Mouse (Mus musculus): ENCODE measurements around the gene Slc39a3. TPM values are rescaled to one million over a fixed set of nuclear protein-coding genes. Genes with fewer than 3 reads are reported as not detected.

The Slc39a3 gene
- 36.6 and 41.3 TPM in 2 replicates for polyA plus RNA-seq (2015; fragmentation: Nextera tagmentation; extraction: Ambion mirVana)

DNA sequence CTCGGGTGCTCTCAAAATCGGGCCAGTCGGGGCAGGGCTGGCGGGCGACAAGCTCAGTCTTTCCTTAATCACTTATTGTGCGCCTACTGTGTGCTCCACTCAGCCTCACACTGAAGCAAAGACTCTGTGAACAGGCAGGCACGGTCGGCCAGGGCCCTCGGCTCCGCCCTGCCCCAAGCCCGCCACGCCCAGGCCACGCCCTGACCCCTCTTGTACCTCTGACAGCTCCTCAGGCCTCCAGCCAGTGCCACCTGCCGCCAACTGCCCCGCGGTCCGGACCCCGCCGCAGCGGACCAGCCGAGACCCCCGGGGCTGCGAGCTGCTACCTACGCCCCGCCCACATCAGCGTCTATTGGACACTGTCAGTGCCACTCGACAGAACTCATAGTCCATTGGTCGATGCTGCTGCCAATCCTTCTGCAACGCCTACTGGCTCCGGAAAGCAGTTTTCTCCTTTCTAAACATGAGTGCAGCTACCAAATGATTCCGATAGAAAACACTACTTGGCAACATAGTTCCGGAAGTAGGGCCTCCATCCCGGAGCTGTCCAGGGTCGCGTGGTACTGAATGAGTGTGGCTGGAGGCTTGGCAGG, at the start of gene Slc39a3:
TSS of gene Slc39a3 (minus strand) at position 439 of the 593 bp plus-strand sequence.

DNA sequence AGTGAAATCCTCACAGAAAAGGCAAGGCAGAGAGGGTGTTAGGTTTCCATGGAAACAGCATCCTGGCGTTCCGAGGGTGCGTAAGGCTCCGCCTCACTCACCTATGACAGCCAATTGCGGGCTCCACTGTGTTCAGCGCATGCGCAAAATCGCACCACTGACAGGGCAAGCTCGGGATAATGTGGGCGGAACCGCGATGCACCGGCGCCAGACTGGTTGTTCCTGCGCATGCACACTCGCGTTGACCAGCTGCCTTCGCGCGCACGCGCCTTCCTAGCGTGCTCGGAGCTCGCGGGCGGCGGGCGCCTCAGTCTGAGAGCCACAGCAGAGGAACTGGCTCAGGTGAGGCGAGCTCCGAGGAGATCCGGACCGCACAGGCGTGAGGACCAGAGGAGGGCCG, 32.6 kb upstream of the Slc39a3 start, which contains the start of gene Thop1:
TSS of gene Thop1 (plus strand) at position 200 of the 400 bp plus-strand sequence.

DNA sequence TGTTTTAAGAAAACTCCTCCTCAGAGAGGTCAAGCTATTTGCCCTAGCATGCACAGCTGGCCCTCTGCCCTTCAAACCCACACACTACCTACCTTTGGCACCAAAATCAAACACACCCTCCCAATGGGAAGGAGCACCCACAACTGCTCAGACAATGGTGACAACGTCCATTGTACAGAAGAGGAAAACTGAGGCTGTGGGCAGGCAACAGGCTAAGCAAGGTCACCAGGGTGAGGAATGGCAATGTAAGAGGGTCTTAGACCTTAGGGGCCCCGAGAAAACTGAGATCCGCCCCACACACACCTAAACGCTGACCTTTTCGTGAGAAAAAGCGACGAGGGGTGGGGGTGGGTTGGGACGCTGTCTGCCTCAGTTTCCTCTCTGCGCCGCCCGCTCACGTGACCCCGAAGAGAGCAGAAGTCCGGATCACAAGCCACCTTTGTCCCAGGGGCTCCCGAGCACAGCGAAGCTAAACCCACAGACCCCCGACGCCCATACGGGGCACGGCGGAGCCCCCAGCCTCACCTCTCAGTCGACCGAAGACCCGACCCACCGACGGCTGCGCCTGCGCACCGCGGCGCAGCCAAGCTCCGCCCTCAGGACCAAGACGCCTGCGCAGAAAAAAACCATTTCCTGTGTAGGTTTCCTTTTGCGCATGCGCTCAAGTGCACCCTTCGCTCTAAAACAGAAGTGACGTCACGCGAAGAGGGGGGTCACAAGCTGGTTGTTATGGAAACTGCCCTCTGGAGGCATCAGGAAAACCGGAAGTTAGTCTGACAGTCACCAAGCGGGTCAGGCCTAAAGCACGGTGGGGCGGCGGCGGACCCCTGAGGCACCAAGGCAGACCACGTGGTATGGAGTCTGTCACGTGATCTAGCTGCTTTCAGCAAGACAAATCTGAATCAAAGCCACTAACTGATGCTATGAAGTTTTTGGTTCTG, 22.6 kb upstream of the Slc39a3 start, which contains the start of gene Sgta:
TSS of gene Sgta (minus strand) at position 579 of the 941 bp plus-strand sequence.

DNA sequence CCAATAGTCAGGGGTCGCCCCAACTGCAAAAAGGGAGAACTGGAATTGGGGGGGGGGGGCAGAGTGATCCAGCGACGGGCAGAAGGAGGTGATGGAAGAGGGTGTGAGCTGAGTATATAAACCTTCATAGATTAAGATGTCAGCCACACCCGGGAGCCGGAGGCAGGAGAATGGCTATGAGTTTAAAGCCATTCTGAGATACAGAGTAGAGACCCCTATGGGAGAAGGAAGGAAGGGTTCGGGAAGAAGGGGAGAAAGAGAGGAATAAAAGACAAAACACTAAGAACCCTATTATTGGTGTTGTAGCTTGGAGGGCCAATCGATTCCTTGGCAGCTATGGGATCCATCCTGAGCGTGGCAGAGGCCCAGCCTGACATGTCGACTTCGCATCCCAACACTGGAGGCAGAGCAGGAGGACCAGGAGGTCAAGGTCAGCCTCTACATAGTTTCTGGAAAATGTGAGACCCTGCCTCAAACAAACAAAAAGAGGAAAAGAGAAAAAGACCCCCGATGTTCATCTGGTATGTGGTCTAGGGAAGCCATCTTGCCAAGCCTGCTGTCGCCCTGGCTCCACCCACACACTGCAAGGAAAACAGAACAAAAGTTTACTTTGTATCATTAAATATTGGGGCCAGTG, 11.5 kb downstream of the Slc39a3 start, which contains the start of gene Diras1:
TSS of gene Diras1 (minus strand) at position 24 of the 637 bp plus-strand sequence.

DNA sequence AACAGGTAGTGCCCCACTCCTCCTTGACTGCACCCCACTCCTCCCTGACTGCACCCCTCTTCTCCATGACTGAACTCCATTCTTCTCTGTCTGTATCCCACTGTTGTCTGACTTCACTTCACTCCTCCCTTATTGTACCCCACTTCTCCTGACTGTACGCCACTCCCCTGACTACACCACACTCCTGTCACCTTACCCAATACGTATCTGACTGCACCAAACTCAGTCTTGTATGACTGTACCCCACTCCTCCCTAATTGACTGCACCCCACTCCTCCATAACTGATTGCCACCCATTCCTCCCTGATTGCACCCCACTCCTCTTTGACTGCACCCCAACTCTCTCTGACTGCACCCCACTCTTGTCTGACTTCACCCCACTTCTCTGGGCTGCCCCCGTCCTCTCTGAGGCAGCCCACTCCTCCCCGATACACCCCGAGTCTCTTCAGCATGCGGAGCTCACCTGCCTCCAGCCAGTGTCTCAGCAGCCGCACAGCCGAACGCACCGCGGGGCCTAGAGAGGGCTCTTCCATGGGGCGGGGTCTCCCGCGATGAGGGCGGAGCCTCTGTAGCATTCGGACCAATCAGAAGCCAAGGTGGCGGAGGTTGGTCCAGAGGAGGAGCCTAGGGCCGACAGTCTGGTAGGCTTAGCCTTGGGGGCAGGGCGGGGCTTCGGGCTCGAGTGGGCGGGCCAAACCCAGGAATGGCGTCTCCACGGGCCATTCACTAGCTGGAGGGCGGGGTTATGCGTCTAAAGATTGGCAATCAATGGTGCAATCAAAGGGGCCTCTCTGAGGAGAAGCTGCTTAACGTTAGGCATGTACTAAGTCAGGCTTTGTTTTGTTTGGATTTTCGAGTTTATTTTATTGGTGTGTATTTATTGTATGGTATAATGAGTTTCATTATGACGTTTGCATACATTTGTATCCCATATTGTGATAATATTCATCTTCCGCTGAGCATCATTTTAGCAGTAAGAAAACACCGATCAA, 22.5 kb downstream of the Slc39a3 start, which contains the start of gene Gng7:
TSS of gene Gng7 (minus strand) at position 553 of the 992 bp plus-strand sequence.

Other genes starting within 250 kb of the Slc39a3 start
- 44.2 and 49.1 TPM in 2 replicates for gene Sf3a2, start 239.2 kb downstream of the Slc39a3 start, polyA plus RNA-seq (2015; fragmentation: Nextera tagmentation; extraction: Ambion mirVana)
- gene Plekhj1, start 238.8 kb downstream of the Slc39a3 start, polyA plus RNA-seq (2015; fragmentation: Nextera tagmentation; extraction: Ambion mirVana): 108 and 123 TPM in 2 replicates
- 0.21 and 0.27 TPM in 2 replicates for gene Amh, start 232.2 kb downstream of the Slc39a3 start, polyA plus RNA-seq (2015; fragmentation: Nextera tagmentation; extraction: Ambion mirVana)
- 2.4 and 2.7 TPM in 2 replicates for gene Jsrp1, start 223.9 kb downstream of the Slc39a3 start, polyA plus RNA-seq (2015; fragmentation: Nextera tagmentation; extraction: Ambion mirVana)
- gene Oaz1, start 210.8 kb downstream of the Slc39a3 start, polyA plus RNA-seq (2015; fragmentation: Nextera tagmentation; extraction: Ambion mirVana): 1,152 and 1,281 TPM in 2 replicates
- 28.9 and 30.1 TPM in 2 replicates for gene Lingo3, start 193.4 kb downstream of the Slc39a3 start, polyA plus RNA-seq (2015; fragmentation: Nextera tagmentation; extraction: Ambion mirVana)
- gene Lsm7, start 182.2 kb downstream of the Slc39a3 start, polyA plus RNA-seq (2015; fragmentation: Nextera tagmentation; extraction: Ambion mirVana): 271 and 277 TPM in 2 replicates
- gene Sppl2b, start 182.2 kb downstream of the Slc39a3 start, polyA plus RNA-seq (2015; fragmentation: Nextera tagmentation; extraction: Ambion mirVana): 79.8 and 90.2 TPM in 2 replicates
- 0.10 and 0.27 TPM in 2 replicates for gene Tmprss9, start 165.6 kb downstream of the Slc39a3 start, polyA plus RNA-seq (2015; fragmentation: Nextera tagmentation; extraction: Ambion mirVana)
- 389 and 390 TPM in 2 replicates for gene Timm13, start 136.5 kb downstream of the Slc39a3 start, polyA plus RNA-seq (2015; fragmentation: Nextera tagmentation; extraction: Ambion mirVana)
- 20.9 and 25.2 TPM in 2 replicates for gene Lmnb2, start 119.2 kb downstream of the Slc39a3 start, polyA plus RNA-seq (2015; fragmentation: Nextera tagmentation; extraction: Ambion mirVana)
- gene Gadd45b, start 107.4 kb downstream of the Slc39a3 start, polyA plus RNA-seq (2015; fragmentation: Nextera tagmentation; extraction: Ambion mirVana): 9.8 and 11.4 TPM in 2 replicates
- 26.8 and 31.7 TPM in 2 replicates for gene Gng7, start 22.5 kb downstream of the Slc39a3 start, polyA plus RNA-seq (2015; fragmentation: Nextera tagmentation; extraction: Ambion mirVana)
- 70.0 and 88.4 TPM in 2 replicates for gene Diras1, start 11.8 kb downstream of the Slc39a3 start, polyA plus RNA-seq (2015; fragmentation: Nextera tagmentation; extraction: Ambion mirVana)
- 246 and 290 TPM in 2 replicates for gene Sgta, start 22.8 kb upstream of the Slc39a3 start, polyA plus RNA-seq (2015; fragmentation: Nextera tagmentation; extraction: Ambion mirVana)
- 37.7 and 40.4 TPM in 2 replicates for gene Thop1, start 32.6 kb upstream of the Slc39a3 start, polyA plus RNA-seq (2015; fragmentation: Nextera tagmentation; extraction: Ambion mirVana)
- gene Creb3l3, start 61.4 kb upstream of the Slc39a3 start, polyA plus RNA-seq (2015; fragmentation: Nextera tagmentation; extraction: Ambion mirVana): 0.50 and 0.69 TPM in 2 replicates
- 208 and 228 TPM in 2 replicates for gene Map2k2, start 68.5 kb upstream of the Slc39a3 start, polyA plus RNA-seq (2015; fragmentation: Nextera tagmentation; extraction: Ambion mirVana)
- 19.7 and 21.3 TPM in 2 replicates for gene Zbtb7a, start 97.8 kb upstream of the Slc39a3 start, polyA plus RNA-seq (2015; fragmentation: Nextera tagmentation; extraction: Ambion mirVana)
- 34.5 and 40.4 TPM in 2 replicates for gene Pias4, start 130.5 kb upstream of the Slc39a3 start, polyA plus RNA-seq (2015; fragmentation: Nextera tagmentation; extraction: Ambion mirVana)
- 404 and 449 TPM in 2 replicates for gene Eef2, start 139.2 kb upstream of the Slc39a3 start, polyA plus RNA-seq (2015; fragmentation: Nextera tagmentation; extraction: Ambion mirVana)
- gene Dapk3, start 145.6 kb upstream of the Slc39a3 start, polyA plus RNA-seq (2015; fragmentation: Nextera tagmentation; extraction: Ambion mirVana): 68.4 and 78.4 TPM in 2 replicates
- gene 4930442H23Rik, start 146.4 kb upstream of the Slc39a3 start, polyA plus RNA-seq (2015; fragmentation: Nextera tagmentation; extraction: Ambion mirVana): not detected in 2 replicates
- gene Nmrk2, start 164.6 kb upstream of the Slc39a3 start, polyA plus RNA-seq (2015; fragmentation: Nextera tagmentation; extraction: Ambion mirVana): 0.11 and 0.13 TPM in 2 replicates
- gene Atcay, start 193.4 kb upstream of the Slc39a3 start, polyA plus RNA-seq (2015; fragmentation: Nextera tagmentation; extraction: Ambion mirVana): 62.1 and 75.8 TPM in 2 replicates
- 24.6 and 28.6 TPM in 2 replicates for gene Zfr2, start 195.7 kb upstream of the Slc39a3 start, polyA plus RNA-seq (2015; fragmentation: Nextera tagmentation; extraction: Ambion mirVana)
- 69.6 and 88.6 TPM in 2 replicates for gene Matk, start 215.5 kb upstream of the Slc39a3 start, polyA plus RNA-seq (2015; fragmentation: Nextera tagmentation; extraction: Ambion mirVana)
- gene Mrpl54, start 229.5 kb upstream of the Slc39a3 start, polyA plus RNA-seq (2015; fragmentation: Nextera tagmentation; extraction: Ambion mirVana): 168 and 176 TPM in 2 replicates
- gene Apba3, start 229.5 kb upstream of the Slc39a3 start, polyA plus RNA-seq (2015; fragmentation: Nextera tagmentation; extraction: Ambion mirVana): 32.0 and 34.0 TPM in 2 replicates